Mouse (Mus musculus): ENCODE measurements around the gene Kcnq1.

Gene Kcnq1

GRCm38 (mm10) chr7:143106062-143106461 lies at the start of gene Kcnq1:
TSS of gene Kcnq1 (plus strand) at chr7:143106362.
- DNase-seq (ENCODE audit: low read depth, low spot score): no peak

GRCm38 (mm10) chr7:143057023-143057422 lies 49.1 kb upstream of the Kcnq1 start:
- no peak for DNase-seq (ENCODE audit: low read depth, low spot score)

- DNase-seq (ENCODE audit: low read depth, low spot score): no peak
Measured at GRCm38 (mm10) chr7:143057667-143058220, 48.4 kb upstream of the Kcnq1 start.

GRCm38 (mm10) chr7:143058221-143058697 lies 47.9 kb upstream of the Kcnq1 start:
- DNase-seq (ENCODE audit: low read depth, low spot score): no peak

GRCm38 (mm10) chr7:143059202-143059870 lies 46.8 kb upstream of the Kcnq1 start:
- no peak for DNase-seq (ENCODE audit: low read depth, low spot score)

GRCm38 (mm10) chr7:143062704-143063103 lies 43.5 kb upstream of the Kcnq1 start:
- no peak for DNase-seq (ENCODE audit: low read depth, low spot score)

GRCm38 (mm10) chr7:143064226-143064625 lies 41.9 kb upstream of the Kcnq1 start:
- no peak for DNase-seq (ENCODE audit: low read depth, low spot score)

GRCm38 (mm10) chr7:143065692-143066091 lies 40.5 kb upstream of the Kcnq1 start:
- DNase-seq (ENCODE audit: low read depth, low spot score): no peak

- no peak for DNase-seq (ENCODE audit: low read depth, low spot score)
Measured at GRCm38 (mm10) chr7:143067469-143067868, 38.7 kb upstream of the Kcnq1 start.

- DNase-seq (ENCODE audit: low read depth, low spot score): no peak
Measured at GRCm38 (mm10) chr7:143067897-143068296, 38.3 kb upstream of the Kcnq1 start.

GRCm38 (mm10) chr7:143068316-143068881 lies 37.8 kb upstream of the Kcnq1 start:
- DNase-seq (ENCODE audit: low read depth, low spot score): no peak

- peak; percentile 99 for DNase-seq (ENCODE audit: low read depth, low spot score)
Measured at GRCm38 (mm10) chr7:143068882-143069591, 37.1 kb upstream of the Kcnq1 start, which contains the start of gene Tssc4. TSS of gene Tssc4 (plus strand) at chr7:143069249.

GRCm38 (mm10) chr7:143069751-143070400 lies 36.3 kb upstream of the Kcnq1 start:
- DNase-seq (ENCODE audit: low read depth, low spot score): no peak

- no peak for DNase-seq (ENCODE audit: low read depth, low spot score)
Measured at GRCm38 (mm10) chr7:143070506-143071070, 35.6 kb upstream of the Kcnq1 start.

- no peak for DNase-seq (ENCODE audit: low read depth, low spot score)
Measured at GRCm38 (mm10) chr7:143072605-143073004, 33.6 kb upstream of the Kcnq1 start.

GRCm38 (mm10) chr7:143073086-143073485 lies 33.1 kb upstream of the Kcnq1 start:
- DNase-seq (ENCODE audit: low read depth, low spot score): peak; percentile 46

GRCm38 (mm10) chr7:143075394-143075793 lies 30.8 kb upstream of the Kcnq1 start:
- DNase-seq (ENCODE audit: low read depth, low spot score): no peak

GRCm38 (mm10) chr7:143077351-143077750 lies 28.8 kb upstream of the Kcnq1 start:
- DNase-seq (ENCODE audit: low read depth, low spot score): no peak

- DNase-seq (ENCODE audit: low read depth, low spot score): no peak
Measured at GRCm38 (mm10) chr7:143082024-143082423, 24.1 kb upstream of the Kcnq1 start.

GRCm38 (mm10) chr7:143083708-143084107 lies 22.5 kb upstream of the Kcnq1 start:
- DNase-seq (ENCODE audit: low read depth, low spot score): no peak

GRCm38 (mm10) chr7:143086366-143086765 lies 19.8 kb upstream of the Kcnq1 start:
- peak; percentile 54 for DNase-seq (ENCODE audit: low read depth, low spot score)
